Mouse (Mus musculus): Measurements from ENCODE around the gene Man2a2. TPM values are rescaled to one million over a fixed set of nuclear protein-coding genes. Genes with fewer than 3 reads are reported as not detected.

Gene Man2a2
- polyA plus RNA-seq, 1 experiment from 2014 or later: 23.1 TPM

DNA sequence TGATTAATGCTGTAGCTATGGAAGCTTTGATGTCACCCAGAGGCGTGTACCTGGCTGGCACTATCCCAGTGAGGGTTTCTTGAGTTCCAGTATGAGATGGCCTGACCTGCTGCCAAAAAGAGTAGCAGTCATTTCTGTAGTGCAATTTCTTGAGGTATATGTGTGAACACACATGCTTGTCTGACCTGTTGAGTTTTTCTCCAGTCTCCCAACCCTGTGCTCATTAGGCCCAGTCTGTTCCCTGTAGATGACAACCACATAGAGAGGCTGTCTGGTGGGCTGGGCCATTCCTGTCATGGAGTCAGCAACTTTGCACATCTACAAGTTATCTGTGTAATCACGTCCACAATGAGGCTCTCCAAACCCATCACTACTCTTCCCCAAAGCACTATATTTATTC lies 55.4 kb downstream of the Man2a2 start:
- no peaks in the 10 kb centered on the region for H3K4me1 ChIP-seq
- WGBS: 90% methylated on average over 2 of the region's 2 CpGs

DNA sequence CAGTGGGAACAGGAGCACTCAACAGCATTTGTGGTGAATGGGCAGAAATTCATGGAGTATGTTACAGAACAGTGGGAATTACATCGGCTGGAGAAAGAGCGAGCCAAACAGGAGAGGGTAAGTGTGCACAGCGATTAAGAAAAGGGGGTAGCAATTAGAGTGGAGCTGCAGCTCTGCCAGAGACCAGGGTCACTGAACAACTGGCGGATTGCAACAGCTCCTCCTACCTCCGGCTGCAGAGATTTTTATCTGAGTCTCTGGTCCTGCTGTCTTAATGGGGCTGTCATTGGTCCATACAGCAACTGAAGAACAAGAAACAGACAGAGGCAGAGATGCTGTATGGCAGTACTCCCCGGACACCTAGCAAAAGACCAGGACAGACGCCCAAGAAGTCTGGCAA lies 60.4 kb downstream of the Man2a2 start:
- Histone ChIP-seq H3K36me3 (peaks cover 100% of the 10 kb centered on the region), H3K4me1 (no peaks in the 10 kb centered on the region), H3K4me3 (no peak overlapping the region), H3K27ac (no peak overlapping the region), H3K9me3 (replicated peaks) (no peaks in the 10 kb centered on the region), H3K27me3 (ENCODE audit: low read depth, poor library complexity, severe bottlenecking) (no peaks in the 10 kb centered on the region)
- DNase-seq (ENCODE audit: low spot score): no peak
- 87% methylated on average over 7 of the region's 7 CpGs for WGBS

More for the DNA sequence above, 55.4 kb downstream of the Man2a2 start:
- Histone ChIP-seq H3K27me3 (ENCODE audit: low read depth, poor library complexity, severe bottlenecking) (no peaks in the 10 kb centered on the region), H3K36me3 (peaks cover 93% of the 10 kb centered on the region), H3K4me3 (no peak overlapping the region), H3K9me3 (replicated peaks) (no peaks in the 10 kb centered on the region), H3K27ac (no peak overlapping the region)
- no peak for DNase-seq (ENCODE audit: low spot score)

GRCm38 (mm10) chr7:80307766-80308165 lies 63.4 kb downstream of the Man2a2 start:
- Histone ChIP-seq H3K4me3 (no peak overlapping the region), H3K36me3 (peaks cover 100% of the 10 kb centered on the region), H3K27ac (no peak overlapping the region), H3K4me1 (no peaks in the 10 kb centered on the region), H3K27me3 (ENCODE audit: low read depth, poor library complexity, severe bottlenecking) (no peaks in the 10 kb centered on the region), H3K9me3 (replicated peaks) (no peaks in the 10 kb centered on the region)
- no peak for DNase-seq (ENCODE audit: low spot score)
- WGBS: 93% methylated on average over 3 of the region's 3 CpGs

DNA sequence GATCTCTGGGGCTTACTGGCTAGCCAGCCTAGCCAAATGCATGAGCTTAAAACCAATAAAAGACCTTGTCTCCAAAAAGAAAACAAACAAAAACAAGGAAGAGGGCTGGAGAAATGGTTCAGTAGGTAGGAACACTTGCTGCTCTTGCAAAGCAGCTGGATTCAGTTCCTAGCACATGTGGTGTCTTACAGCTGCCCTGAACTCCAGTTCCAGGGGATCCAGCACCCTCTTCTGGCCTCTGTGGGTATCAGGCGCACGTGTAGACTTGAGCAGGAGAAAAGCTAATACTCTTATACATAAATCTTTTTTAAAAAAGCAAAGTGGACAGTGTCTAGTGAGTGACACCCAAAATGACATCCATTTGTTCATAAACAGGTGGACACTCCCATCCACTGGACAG lies 69.7 kb downstream of the Man2a2 start:
- no peaks in the 10 kb centered on the region for H3K27me3 ChIP-seq (ENCODE audit: low read depth, poor library complexity, severe bottlenecking)
- no peak overlapping the region for H3K4me3 ChIP-seq
- H3K4me1 ChIP-seq: peaks cover 5% of the 10 kb centered on the region
- H3K27ac ChIP-seq: no peak overlapping the region
- 95% methylated on average over 2 of the region's 2 CpGs for WGBS
- H3K36me3 ChIP-seq: peaks cover 99% of the 10 kb centered on the region
- no peaks in the 10 kb centered on the region for H3K9me3 ChIP-seq (replicated peaks)
- DNase-seq (ENCODE audit: low spot score): no peak

DNA sequence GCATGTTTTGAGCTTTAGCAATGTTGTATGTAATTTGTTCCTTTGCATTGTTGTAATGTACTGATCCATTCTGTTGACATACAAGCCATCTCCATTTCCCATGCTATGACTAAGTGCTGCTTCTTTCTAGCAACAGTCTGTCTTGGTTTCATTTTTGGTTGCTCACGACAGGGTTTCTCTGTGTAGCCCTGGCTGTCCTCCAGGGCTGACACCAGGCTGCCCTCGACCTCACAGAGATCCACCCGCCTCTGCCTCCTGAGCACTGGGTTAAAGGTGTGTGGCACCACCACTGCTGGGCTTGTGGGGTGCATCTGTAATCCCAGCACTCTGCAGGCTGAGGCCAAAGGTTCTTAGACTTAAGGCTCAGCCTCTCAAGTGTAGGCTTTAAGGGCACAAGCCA lies 71.6 kb downstream of the Man2a2 start:
- Histone ChIP-seq H3K27me3 (ENCODE audit: low read depth, poor library complexity, severe bottlenecking) (no peaks in the 10 kb centered on the region), H3K9me3 (replicated peaks) (no peaks in the 10 kb centered on the region), H3K36me3 (peaks cover 89% of the 10 kb centered on the region), H3K27ac (no peak overlapping the region), H3K4me1 (peaks cover 19% of the 10 kb centered on the region), H3K4me3 (no peak overlapping the region)
- WGBS: 95% methylated on average over 3 of the region's 3 CpGs
- DNase-seq (ENCODE audit: low spot score): no peak

Other genes starting within 250 kb of the Man2a2 start
- 8.1 and 9.9 TPM in 2 replicates for gene Sema4b, start 184.5 kb downstream of the Man2a2 start, polyA plus RNA-seq (2016; fragmentation: Nextera tagmentation; extraction: Ambion mirVana)
- gene Cib1, start 138.6 kb downstream of the Man2a2 start, polyA plus RNA-seq (2016; fragmentation: Nextera tagmentation; extraction: Ambion mirVana): 68.6 and 75.3 TPM in 2 replicates
- gene Gdpgp1, start 138.5 kb downstream of the Man2a2 start, polyA plus RNA-seq (2016; fragmentation: Nextera tagmentation; extraction: Ambion mirVana): 7.2 and 7.5 TPM in 2 replicates
- 0.50 and 0.61 TPM in 2 replicates for gene Ttll13, start 125.0 kb downstream of the Man2a2 start, polyA plus RNA-seq (2016; fragmentation: Nextera tagmentation; extraction: Ambion mirVana)
- gene Ngrn, start 110.2 kb downstream of the Man2a2 start, polyA plus RNA-seq (2016; fragmentation: Nextera tagmentation; extraction: Ambion mirVana): 42.5 and 45.7 TPM in 2 replicates
- gene Vps33b, start 101.7 kb downstream of the Man2a2 start, polyA plus RNA-seq (2016; fragmentation: Nextera tagmentation; extraction: Ambion mirVana): 15.2 and 17.9 TPM in 2 replicates
- 160 and 172 TPM in 2 replicates for gene Prc1, start 76.9 kb downstream of the Man2a2 start, polyA plus RNA-seq (2016; fragmentation: Nextera tagmentation; extraction: Ambion mirVana)
- 11.6 and 12.0 TPM in 2 replicates for gene Rccd1, start 46.9 kb downstream of the Man2a2 start, polyA plus RNA-seq (2016; fragmentation: Nextera tagmentation; extraction: Ambion mirVana)
- 51.8 and 53.3 TPM in 2 replicates for gene Unc45a, start 30.4 kb downstream of the Man2a2 start, polyA plus RNA-seq (2016; fragmentation: Nextera tagmentation; extraction: Ambion mirVana)
- gene Hddc3, start 28.3 kb downstream of the Man2a2 start, polyA plus RNA-seq (2016; fragmentation: Nextera tagmentation; extraction: Ambion mirVana): 21.0 and 25.6 TPM in 2 replicates
- gene Fes, start 16.6 kb upstream of the Man2a2 start, polyA plus RNA-seq (2016; fragmentation: Nextera tagmentation; extraction: Ambion mirVana): 7.6 and 13.2 TPM in 2 replicates
- gene Furin, start 34.1 kb upstream of the Man2a2 start, polyA plus RNA-seq (2016; fragmentation: Nextera tagmentation; extraction: Ambion mirVana): 8.8 and 9.4 TPM in 2 replicates
- gene Blm, start 163.7 kb upstream of the Man2a2 start, polyA plus RNA-seq (2016; fragmentation: Nextera tagmentation; extraction: Ambion mirVana): 54.5 and 58.2 TPM in 2 replicates

All from limb, embryonic 10.5 days (tissue).